Mouse (Mus musculus) layer of hippocampus, postnatal 14 days (tissue): Measurements from ENCODE around the gene Lbx1. TPM values are rescaled to one million over a fixed set of nuclear protein-coding genes. Genes with fewer than 3 reads are reported as not detected.

ENCODE experiments used
- DNase-seq, 2 experiments: peaks; one replicate each; pipeline ENCODE4 v3.0.0; 2021 to 2022; ENCODE audit warnings: low spot score in 2 of 2, mixed read lengths in 1 of 2
- total RNA-seq, 2 experiments: library from RNA; stranded (reverse); gene quantifications; 2 replicates each; pipeline ENCODE4 v1.2.3; 2021

The Lbx1 gene
- total RNA-seq, 2 experiments from 2014 or later = not detected

GRCm38 (mm10) chr19:45216240-45216639, 19.4 kb downstream of the Lbx1 start:
- DNase-seq = no peak

DNA sequence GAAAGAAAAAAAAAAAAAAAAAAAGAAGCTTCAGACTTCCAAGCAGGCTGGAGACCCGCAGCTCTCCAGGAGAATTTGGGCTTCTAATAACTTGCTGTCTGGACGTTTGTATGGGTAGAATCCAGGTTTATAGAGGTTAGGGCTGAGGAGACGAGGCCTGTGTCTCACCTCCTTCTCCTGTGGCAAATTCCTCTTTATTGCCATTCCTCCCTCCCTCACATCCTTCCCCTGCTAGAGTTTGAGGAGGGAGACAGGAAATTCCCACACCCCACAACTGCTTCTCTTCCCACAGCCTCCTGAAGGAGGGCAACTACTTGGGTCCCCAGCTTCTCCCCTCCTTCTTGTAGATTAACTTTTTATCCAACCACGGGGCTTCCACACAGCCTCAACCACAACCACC, 20.2 kb downstream of the Lbx1 start:
- DNase-seq = no peak

DNA sequence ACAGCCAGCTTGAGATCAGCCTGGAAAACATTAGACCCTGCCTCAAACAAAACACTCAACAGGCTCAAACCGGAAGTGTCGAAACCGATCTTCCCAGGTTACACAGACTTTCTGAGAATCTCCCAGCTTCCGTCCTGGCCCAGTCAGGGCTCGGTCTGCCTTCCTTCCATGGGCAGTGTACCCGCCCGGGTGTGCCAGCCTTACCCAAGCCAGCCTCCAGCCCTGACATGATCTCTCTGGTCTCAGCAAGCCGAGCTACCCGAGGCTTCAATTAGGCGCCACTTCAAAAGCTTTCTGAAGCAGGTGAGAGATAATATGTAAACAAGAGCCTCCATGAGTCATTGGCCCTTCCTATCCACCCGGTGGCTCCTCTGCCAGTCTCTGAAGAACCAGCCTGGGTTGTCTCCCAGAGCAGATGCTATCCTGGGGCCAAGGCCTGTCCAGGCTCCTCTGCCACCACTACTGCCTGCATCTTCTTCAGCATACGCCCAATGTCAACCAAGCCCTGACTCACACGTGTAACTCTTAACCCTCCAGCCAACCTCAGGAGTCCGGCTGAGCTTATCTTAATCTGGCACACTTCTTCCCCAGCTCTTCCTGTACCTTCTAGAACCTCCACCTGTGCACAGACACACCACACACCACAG, 25.7 kb downstream of the Lbx1 start:
- no peak for DNase-seq

GRCm38 (mm10) chr19:45209191-45209590, 26.4 kb downstream of the Lbx1 start:
- DNase-seq = no peak

GRCm38 (mm10) chr19:45208438-45209060, 27.1 kb downstream of the Lbx1 start:
- DNase-seq = no peak

DNA sequence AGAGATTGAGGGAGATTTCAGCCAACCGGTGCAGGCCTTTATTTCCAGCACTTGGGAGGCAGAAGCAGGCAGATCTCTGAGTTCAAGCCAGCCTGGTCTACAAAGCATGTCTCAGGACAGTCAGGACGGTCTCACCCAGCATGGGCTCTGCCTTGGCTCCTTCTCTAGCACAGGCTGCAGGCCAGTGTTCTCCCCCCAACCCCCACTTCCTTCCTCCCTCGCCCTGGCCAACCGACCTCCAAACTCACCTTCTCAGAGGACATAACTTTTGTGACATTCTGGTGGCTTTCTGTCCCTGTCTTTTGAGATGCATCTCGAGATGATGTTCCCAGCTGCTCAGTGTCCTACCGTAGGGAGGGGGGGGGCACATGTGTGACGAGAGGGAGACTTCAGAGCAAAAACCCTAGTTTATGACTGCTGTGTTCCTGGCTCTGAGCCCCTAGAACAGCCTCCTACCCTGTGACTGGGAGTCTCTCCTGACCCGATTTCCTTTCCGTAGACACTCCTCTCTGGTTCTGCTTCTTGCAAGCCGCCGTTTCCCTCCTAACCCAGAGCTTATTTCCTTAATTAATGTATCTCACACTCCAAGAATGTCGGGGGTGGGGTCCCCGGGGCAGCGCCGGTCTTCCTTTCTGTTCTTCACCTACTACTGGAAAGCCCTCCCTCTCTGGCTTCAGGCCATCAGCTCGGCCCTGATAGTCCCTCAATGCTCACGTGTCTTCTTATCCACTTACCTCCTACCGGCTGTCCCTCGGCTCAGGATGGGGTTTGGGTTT, 27.8 kb downstream of the Lbx1 start:
- DNase-seq = no peak

DNA sequence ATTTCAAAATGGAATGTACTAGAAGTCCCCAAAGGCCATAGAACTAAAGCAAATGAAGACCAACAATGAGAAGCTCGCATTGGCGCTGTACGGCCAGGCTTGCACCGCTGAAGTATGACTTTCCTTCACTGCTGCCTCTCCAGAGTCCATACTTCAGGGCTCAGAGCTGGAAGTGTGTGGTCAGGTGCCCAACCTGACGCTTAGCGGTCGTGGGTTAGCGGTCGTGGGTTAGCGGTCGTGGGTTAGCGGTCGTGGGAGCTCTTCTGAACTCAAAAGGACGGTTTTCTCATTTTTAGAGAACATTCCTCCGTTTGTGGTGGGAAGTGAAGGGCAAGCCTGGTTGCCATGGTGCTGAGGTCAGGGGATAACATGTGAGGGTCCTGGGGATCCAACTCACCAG, 28.5 kb downstream of the Lbx1 start:
- no peak for DNase-seq

- no peak for DNase-seq
These were observed 30.1 kb downstream of the Lbx1 start for GRCm38 (mm10) chr19:45205311-45206105.

DNA sequence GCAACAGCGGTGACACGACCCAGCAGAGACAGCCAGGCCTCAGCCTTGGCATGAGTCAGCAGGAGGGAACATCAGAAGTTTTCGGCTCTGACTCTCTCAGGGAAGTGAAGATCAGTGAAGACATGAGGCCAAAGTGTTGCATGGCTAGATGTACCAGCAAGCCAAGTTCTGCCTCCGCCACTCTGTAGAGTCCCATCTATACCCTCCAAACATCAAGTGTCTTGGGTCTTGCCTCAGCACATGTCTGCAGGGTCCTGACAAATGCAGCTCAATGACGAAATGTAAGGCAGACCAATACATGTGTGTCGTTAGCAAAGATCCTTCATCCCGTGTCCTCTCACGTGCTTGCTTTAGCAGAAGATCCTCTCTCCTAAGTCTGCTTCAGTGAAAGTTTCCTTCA, 38.6 kb downstream of the Lbx1 start:
- no peak for DNase-seq

DNA sequence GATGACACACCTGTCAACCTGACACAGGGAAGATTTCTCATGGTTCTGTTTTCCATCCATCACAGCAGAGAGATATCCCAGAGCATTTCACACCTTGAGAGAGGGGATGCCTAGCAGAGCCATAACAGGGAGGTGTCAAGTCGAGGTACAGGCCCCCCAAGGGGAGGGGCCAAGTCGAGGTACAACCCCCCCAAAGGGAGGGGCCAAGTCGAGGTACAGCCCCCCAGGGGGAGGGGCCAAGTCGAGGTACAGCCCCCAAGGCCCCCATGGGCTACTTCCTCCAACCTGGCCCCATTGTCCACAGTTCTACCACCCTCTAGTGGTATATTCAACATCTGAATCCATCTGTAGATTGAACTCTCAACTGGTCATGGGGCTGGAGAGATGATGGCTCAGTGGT, 41.0 kb downstream of the Lbx1 start:
- DNase-seq = no peak

Other genes with a start within 250 kb of the Lbx1 start
- 10 to 100 TPM; 40.1 to 46.0 TPM for gene Sema4g, start 246.7 kb downstream of the Lbx1 start, total RNA-seq
- gene Twnk, start 230.1 kb downstream of the Lbx1 start, total RNA-seq = 10 to 100 TPM; 14.7 to 15.2 TPM
- 10 to 100 TPM; 46.2 to 47.5 TPM for gene Mrpl43, start 229.4 kb downstream of the Lbx1 start, total RNA-seq
- gene Lzts2, start 221.4 kb downstream of the Lbx1 start, total RNA-seq = 10 to 100 TPM; 24.0 to 24.6 TPM
- 1 to 10 TPM; 2.1 to 2.3 TPM for gene Pdzd7, start 190.1 kb downstream of the Lbx1 start, total RNA-seq
- 100 to 1,000 TPM; 113 to 117 TPM for gene Sfxn3, start 188.3 kb downstream of the Lbx1 start, total RNA-seq
- gene Kazald1, start 160.6 kb downstream of the Lbx1 start, total RNA-seq = 1 to 10 TPM in 1 of 2 experiments, under 1 TPM in 1; 0.94 to 1.6 TPM
- gene Tlx1, start 85.1 kb downstream of the Lbx1 start, total RNA-seq = not detected
- 10 to 100 TPM; 82.3 to 90.2 TPM for gene Btrc, start 127.9 kb upstream of the Lbx1 start, total RNA-seq